Mouse (Mus musculus): ENCODE results near the gene Il1rapl1.
A peak's percentile ranks its signal among the peaks of the same experiment; 100 is the strongest.

Il1rapl1 gene

GRCm38 (mm10) chrX:88115609-88116073 lies at the start of gene Il1rapl1:
Gene Il1rapl1, minus strand, starts transcription at chrX:88115645.
- no peak for DNase-seq (ENCODE audit: low read depth)

- no peak for DNase-seq (ENCODE audit: low read depth)
Measured at GRCm38 (mm10) chrX:88158037-88158436, 42.6 kb upstream of the Il1rapl1 start.

GRCm38 (mm10) chrX:88125612-88126011 lies 10.2 kb upstream of the Il1rapl1 start:
- no peak for DNase-seq (ENCODE audit: low read depth)

GRCm38 (mm10) chrX:88120070-88120469 lies 4.6 kb upstream of the Il1rapl1 start:
- no peak for DNase-seq (ENCODE audit: low read depth)

GRCm38 (mm10) chrX:88117858-88118257 lies 2.4 kb upstream of the Il1rapl1 start:
- DNase-seq (ENCODE audit: low read depth): no peak

DNA sequence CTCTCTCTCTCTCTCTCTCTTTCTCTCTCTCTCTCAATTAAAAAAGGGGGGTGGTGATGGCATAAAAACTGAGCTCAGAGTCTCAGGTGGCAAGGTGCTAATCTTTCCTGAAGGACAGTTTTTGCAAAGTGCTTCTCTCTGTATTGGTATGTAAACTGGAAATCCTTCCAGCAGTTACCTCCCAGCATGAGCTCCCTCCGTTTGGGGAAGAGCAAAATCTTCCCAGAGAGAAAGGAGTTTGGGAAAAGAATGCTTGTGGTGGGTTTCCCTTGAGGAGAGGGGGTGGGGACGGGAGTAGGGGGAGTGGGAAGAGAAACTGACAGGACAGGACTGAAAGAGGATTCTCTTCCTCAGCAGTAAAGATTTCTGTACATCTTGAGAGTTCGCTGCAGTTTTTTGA lies 881 bp upstream of the Il1rapl1 start:
- no peak for DNase-seq (ENCODE audit: low read depth)

GRCm38 (mm10) chrX:88113561-88113960 lies 1.9 kb downstream of the Il1rapl1 start:
- DNase-seq (ENCODE audit: low read depth): no peak

DNA sequence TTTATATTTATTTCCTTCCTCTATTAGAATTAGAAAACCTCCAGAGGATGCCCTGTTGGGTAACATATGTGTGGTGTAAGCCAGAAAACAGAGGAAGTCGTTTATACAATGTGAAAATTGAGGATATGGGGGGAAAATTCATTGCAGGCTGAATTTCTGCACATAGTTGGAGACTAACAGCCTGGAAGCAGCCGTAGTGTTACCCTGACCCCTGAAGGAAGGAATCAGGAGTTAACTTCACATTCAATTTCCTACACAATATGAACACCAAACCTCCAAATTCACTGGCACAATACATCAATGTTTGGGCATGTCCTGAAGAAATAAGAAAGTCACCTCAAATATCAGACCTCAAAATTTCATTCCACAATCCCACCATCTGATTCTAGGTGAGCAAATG lies 3.2 kb downstream of the Il1rapl1 start:
- no peak for DNase-seq (ENCODE audit: low read depth)

DNA sequence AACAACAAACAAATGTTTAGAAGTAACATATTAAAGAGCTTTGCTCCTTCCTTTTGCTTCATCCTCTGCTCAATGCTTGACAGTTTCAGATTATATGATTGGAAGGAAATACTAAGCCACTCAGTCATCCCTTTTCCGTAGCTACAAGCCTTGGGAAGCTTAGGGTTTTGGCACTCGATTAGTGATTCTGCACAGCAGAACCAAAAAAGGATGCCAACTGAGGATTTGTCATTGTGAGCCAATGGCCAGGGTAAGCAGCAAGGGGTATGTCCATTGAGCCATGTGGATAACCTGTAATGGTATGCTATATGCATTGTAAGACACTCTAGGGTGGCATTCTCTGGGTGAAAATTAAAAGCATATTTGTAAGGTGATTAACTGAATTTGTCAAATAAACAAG lies 5.7 kb downstream of the Il1rapl1 start:
- no peak for DNase-seq (ENCODE audit: low read depth)

GRCm38 (mm10) chrX:88093936-88094569 lies 21.4 kb downstream of the Il1rapl1 start:
- no peak for DNase-seq (ENCODE audit: low read depth)

- no peak for DNase-seq (ENCODE audit: low read depth)
Measured at GRCm38 (mm10) chrX:88089873-88090272, 25.6 kb downstream of the Il1rapl1 start.

DNA sequence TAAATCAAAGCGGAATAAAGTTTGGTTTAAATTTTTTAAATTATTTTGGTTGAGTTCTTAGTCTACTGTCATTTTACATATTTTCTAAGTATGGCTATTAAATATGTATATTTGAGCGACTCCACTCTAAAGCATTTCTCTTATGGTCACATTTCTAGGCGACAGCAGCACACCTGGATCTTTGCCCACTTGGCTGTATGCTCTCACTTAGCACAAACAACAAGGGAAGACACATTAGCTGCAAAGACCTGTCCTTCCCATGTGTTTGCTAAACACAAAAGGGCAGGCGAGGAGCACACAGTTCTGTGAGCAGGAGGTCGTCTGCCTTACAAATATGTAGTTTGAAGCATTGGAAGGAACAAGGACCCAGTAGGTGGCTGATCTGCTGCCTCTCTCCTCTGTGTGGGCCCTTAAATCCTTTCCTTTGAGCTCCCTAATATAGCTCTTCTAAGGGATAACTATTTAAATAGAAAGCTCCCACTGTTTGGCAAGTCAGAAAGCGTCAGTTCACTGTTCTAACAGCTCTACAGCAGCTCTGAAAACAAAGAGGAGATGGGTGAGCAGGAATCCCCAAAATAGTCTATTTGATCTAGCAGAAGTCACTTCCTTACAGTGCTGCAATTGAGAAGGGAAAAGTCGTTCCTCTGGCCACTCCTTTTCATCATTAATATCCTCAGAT lies 42.6 kb downstream of the Il1rapl1 start:
- no peak for DNase-seq (ENCODE audit: low read depth)

DNA sequence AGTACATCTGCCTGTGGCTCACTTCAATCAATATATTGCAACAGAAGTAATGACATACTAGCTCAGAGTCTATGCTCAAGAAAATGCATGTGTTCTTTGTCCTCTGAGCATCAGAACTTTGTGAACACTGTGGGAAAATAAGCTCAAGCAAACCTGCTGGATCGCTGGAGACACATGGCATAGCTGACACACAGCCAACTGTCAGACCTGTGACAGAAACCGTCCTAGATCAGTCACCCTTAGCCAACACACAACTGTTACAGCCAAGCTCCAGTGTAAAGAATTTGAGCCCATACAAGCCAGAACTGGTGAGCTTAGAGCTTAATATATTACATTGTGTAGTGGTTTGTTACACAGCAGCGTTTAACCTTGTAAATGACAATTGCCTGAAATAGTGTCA lies 45.1 kb downstream of the Il1rapl1 start:
- DNase-seq (ENCODE audit: low read depth): no peak

DNA sequence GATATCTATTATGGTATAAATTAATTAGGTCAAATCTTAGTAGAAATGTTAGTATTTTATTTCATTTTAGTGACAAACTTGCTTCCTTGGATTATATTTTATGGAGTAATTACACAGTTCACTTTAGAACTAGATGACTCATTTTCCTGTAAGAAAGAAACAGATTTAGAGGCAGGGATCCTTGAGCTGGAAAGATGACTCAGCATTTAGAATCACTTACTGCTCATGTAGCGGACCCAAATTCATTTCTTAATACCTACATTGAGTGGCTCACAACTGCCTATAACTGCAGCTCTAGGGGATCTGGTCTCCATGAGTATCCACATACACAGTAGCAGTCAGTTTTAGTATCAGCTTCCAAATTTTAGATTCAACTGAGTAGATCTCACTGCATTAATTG lies 71.9 kb downstream of the Il1rapl1 start:
- DNase-seq (ENCODE audit: low read depth): no peak

GRCm38 (mm10) chrX:88038984-88039383 lies 76.5 kb downstream of the Il1rapl1 start:
- no peak for DNase-seq (ENCODE audit: low read depth)

GRCm38 (mm10) chrX:87897172-87897571 lies 218.3 kb downstream of the Il1rapl1 start:
- no peak for DNase-seq (ENCODE audit: low read depth)

GRCm38 (mm10) chrX:87891916-87892315 lies 223.5 kb downstream of the Il1rapl1 start:
- DNase-seq (ENCODE audit: low read depth): no peak

- no peak for DNase-seq (ENCODE audit: low read depth)
Measured at GRCm38 (mm10) chrX:87854107-87854506, 261.3 kb downstream of the Il1rapl1 start.

DNA sequence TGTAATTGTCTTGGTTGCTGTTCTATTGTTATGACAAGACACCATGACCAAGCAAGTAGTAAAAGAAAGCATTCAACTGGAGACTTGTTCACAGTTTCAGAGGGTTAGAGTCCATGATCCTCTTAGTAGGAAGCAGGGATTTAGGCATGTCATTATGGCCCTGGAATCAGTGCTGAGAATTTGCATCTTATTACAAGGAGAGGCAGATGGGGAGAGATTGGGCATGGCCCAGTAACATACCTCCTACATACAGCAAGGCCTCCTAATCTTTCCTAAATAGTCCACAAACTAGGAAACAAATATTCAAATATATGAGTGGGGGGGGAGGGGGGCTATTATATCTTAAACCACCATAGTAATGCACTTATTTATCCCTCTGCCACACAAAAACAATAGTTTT lies 301.6 kb downstream of the Il1rapl1 start:
- no peak for DNase-seq (ENCODE audit: low read depth)

GRCm38 (mm10) chrX:87807717-87808116 lies 307.7 kb downstream of the Il1rapl1 start:
- no peak for DNase-seq (ENCODE audit: low read depth)

DNA sequence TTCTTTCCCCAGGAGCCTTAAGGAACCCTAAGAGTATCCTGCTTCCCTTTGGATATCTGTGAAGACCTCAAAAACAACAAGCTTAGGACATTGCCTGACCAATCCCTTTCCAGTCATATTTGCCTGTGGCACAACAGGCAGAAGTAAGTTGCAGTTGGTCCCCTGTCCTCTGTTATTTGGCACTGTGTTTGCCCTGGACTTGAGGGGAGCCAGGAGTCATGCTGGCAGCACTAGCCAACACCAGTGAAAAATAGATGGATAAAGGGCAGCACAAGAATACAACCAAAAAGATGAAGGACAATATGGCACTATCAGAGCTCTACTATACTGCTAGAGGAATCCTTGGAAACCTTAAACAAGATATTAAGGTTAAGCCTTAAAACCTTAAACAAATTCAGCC lies 322.4 kb downstream of the Il1rapl1 start:
- DNase-seq (ENCODE audit: low read depth): no peak

DNA sequence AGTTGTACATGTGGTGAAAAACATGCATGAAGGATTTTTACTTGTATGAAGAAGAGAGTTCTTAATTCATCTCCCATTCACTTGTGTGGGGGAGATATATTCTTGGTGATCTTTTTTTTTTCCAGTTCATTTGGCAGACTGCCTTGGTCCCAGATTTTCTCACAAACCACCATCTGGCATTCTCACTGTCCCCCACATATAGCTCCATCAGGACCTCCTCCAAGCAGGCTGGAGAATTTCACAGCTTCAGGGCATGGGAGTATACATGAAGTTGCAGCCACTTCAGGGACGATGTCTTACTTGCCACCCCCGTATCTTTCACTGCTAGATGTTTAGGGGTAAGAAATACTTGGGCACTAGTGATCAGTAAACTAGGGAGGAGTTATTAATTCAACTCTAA lies 404.9 kb downstream of the Il1rapl1 start:
- no peak for DNase-seq (ENCODE audit: low read depth)

DNA sequence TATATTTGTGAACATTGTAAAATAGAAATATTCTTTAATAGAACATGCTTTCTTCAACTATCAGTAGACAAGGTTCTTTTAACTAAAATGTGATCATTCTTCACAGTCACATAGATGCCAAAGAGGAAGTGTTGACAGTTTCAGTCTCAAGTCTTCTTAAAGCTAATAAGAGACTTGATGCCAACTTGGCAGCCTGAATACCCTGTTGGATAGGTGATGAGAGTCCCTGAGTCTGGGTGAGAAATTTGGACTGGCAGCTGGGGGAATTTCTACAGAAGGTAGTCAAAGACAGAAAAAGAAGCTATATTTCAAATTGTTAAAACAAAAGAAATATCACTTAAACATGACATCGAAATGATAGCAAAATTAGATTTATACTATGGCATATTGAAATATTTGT lies 451.6 kb downstream of the Il1rapl1 start:
- DNase-seq (ENCODE audit: low read depth): no peak

DNA sequence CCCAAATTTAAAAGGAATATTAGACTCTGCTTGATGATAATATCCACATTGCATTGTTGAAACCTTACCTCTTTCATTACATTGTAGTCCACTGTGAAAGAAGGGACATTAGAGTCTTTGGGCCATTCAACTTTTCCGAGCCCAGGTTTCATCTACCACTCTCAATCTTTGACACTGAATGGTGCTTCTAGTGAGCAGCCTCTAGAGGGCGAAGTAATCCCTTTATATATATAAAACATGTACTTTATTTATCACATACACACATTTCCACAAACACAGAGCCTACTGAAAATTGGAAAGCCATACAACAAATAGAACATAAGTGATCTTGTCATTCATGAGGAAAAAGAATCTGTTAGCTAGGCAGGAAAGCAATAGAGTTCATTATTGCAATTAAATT lies 459.8 kb downstream of the Il1rapl1 start:
- peak; percentile 8 for DNase-seq (ENCODE audit: low read depth)
